Mouse (Mus musculus) common myeloid progenitor, adult 5-6 weeks (primary cell): ENCODE measurements around the gene C2cd2l. TPM values are rescaled to one million over a fixed set of nuclear protein-coding genes. Genes with fewer than 3 reads are reported as not detected.
"Not testable (repeated sequence)": the region's sequence is repeated elsewhere in the genome, so short reads cannot be mapped to it uniquely, and the experiment has no call there.

Experiments
- ATAC-seq: replicated peaks from 2 replicates; pipeline ENCODE4 v1.8.0; 2016; ENCODE audit warnings: low read depth, mild to moderate bottlenecking, moderate TSS enrichment, inconsistent platforms; ENCODE audit not compliant: poor library complexity, severe bottlenecking
- total RNA-seq: library from RNA; stranded (forward); fragments of 200-1000, 187-1606 nt; gene quantifications from 2 replicates; pipeline ENCODE4 v1.2.3, GENCODE M21; 2017

The C2cd2l gene
- total RNA-seq, 1 experiment from 2014 or later: 2.1 TPM

- ATAC-seq: no peak
Measured at GRCm38 (mm10) chr9:44318076-44318825, 1.8 kb downstream of the C2cd2l start.

GRCm38 (mm10) chr9:44317452-44317851, 2.6 kb downstream of the C2cd2l start:
- ATAC-seq: no peak

- no peak for ATAC-seq
Measured at GRCm38 (mm10) chr9:44314910-44315309, 5.2 kb downstream of the C2cd2l start.

- ATAC-seq: no peak
Measured at GRCm38 (mm10) chr9:44314257-44314547, 5.9 kb downstream of the C2cd2l start.

GRCm38 (mm10) chr9:44313476-44314256, 6.4 kb downstream of the C2cd2l start:
- ATAC-seq: no peak

- peak; percentile 81 for ATAC-seq
Measured at GRCm38 (mm10) chr9:44311136-44312134, 8.7 kb downstream of the C2cd2l start.

GRCm38 (mm10) chr9:44310750-44311135, 9.3 kb downstream of the C2cd2l start:
- ATAC-seq: no peak

- ATAC-seq: no peak
Measured at GRCm38 (mm10) chr9:44309756-44310155, 10.3 kb downstream of the C2cd2l start.

- no peak for ATAC-seq
Measured at GRCm38 (mm10) chr9:44307248-44307647, 12.8 kb downstream of the C2cd2l start.

- no peak for ATAC-seq
Measured at GRCm38 (mm10) chr9:44306532-44306931, 13.6 kb downstream of the C2cd2l start.

- peak; percentile 100 for ATAC-seq
Measured at GRCm38 (mm10) chr9:44305466-44306079, 14.5 kb downstream of the C2cd2l start, which contains the start of gene Hinfp. Hinfp (minus strand) TSS chr9:44305671.

GRCm38 (mm10) chr9:44300001-44300400, 20.1 kb downstream of the C2cd2l start:
- ATAC-seq: not testable (repeated sequence)

- ATAC-seq: no peak
Measured at GRCm38 (mm10) chr9:44292490-44292889, 27.6 kb downstream of the C2cd2l start.

GRCm38 (mm10) chr9:44288959-44289291, 31.2 kb downstream of the C2cd2l start:
- ATAC-seq: no peak

- peak; percentile 54 for ATAC-seq
Measured at GRCm38 (mm10) chr9:44288076-44288958, 31.8 kb downstream of the C2cd2l start, which contains the start of gene Abcg4. Abcg4 (minus strand) TSS chr9:44288615.

GRCm38 (mm10) chr9:44287401-44288075, 32.5 kb downstream of the C2cd2l start:
- ATAC-seq: peak; percentile 46

- ATAC-seq: 0 out of 2 replicates have a peak, but pooled peaks have one; percentile 1
Measured at GRCm38 (mm10) chr9:44287003-44287400, 33.1 kb downstream of the C2cd2l start.

GRCm38 (mm10) chr9:44286256-44286850, 33.7 kb downstream of the C2cd2l start:
- 0 out of 2 replicates have a peak, but pooled peaks have one; percentile 6 for ATAC-seq
